Mouse (Mus musculus): Measurements from ENCODE around the gene Fuca1.
A peak's percentile ranks its signal among the peaks of the same experiment; 100 is the strongest.
"Not testable (repeated sequence)": the region's sequence is repeated elsewhere in the genome, so short reads cannot be mapped to it uniquely, and the experiment has no call there.

Fuca1 gene

GRCm38 (mm10) chr4:135924418-135924817 is 3.9 kb downstream of the Fuca1 start:
- no peak for DNase-seq (ENCODE audit: low spot score)

GRCm38 (mm10) chr4:135925341-135925740 is 4.8 kb downstream of the Fuca1 start:
- DNase-seq (ENCODE audit: low spot score), result no peak

- DNase-seq (ENCODE audit: low spot score), result no peak
Measured at GRCm38 (mm10) chr4:135926195-135926808, 5.8 kb downstream of the Fuca1 start.

GRCm38 (mm10) chr4:135926861-135927260 is 6.3 kb downstream of the Fuca1 start:
- no peak for DNase-seq (ENCODE audit: low spot score)

GRCm38 (mm10) chr4:135928376-135928775 is 7.8 kb downstream of the Fuca1 start:
- no peak for DNase-seq (ENCODE audit: low spot score)

- DNase-seq (ENCODE audit: low spot score), result no peak
Measured at GRCm38 (mm10) chr4:135929405-135929804, 8.9 kb downstream of the Fuca1 start.

- DNase-seq (ENCODE audit: low spot score), result no peak
Measured at GRCm38 (mm10) chr4:135929828-135930227, 9.3 kb downstream of the Fuca1 start.

GRCm38 (mm10) chr4:135930239-135930638 is 9.7 kb downstream of the Fuca1 start:
- DNase-seq (ENCODE audit: low spot score), result no peak

- DNase-seq (ENCODE audit: low spot score), result no peak
Measured at GRCm38 (mm10) chr4:135931832-135932231, 11.3 kb downstream of the Fuca1 start.

GRCm38 (mm10) chr4:135934708-135935500 is 14.4 kb downstream of the Fuca1 start:
- DNase-seq (ENCODE audit: low spot score), result no peak

GRCm38 (mm10) chr4:135935502-135935901 is 15.0 kb downstream of the Fuca1 start:
- no peak for DNase-seq (ENCODE audit: low spot score)

- DNase-seq (ENCODE audit: low spot score), result no peak
Measured at GRCm38 (mm10) chr4:135938858-135939257, 18.3 kb downstream of the Fuca1 start.

- not testable (repeated sequence) for DNase-seq (ENCODE audit: low spot score)
Measured at GRCm38 (mm10) chr4:135941026-135941425, 20.5 kb downstream of the Fuca1 start.

- no peak for DNase-seq (ENCODE audit: low spot score)
Measured at GRCm38 (mm10) chr4:135942193-135942592, 21.7 kb downstream of the Fuca1 start.

- DNase-seq (ENCODE audit: low spot score), result no peak
Measured at GRCm38 (mm10) chr4:135943389-135943788, 22.9 kb downstream of the Fuca1 start.

- DNase-seq (ENCODE audit: low spot score), result no peak
Measured at GRCm38 (mm10) chr4:135945706-135946105, 25.2 kb downstream of the Fuca1 start.

- peak; percentile 75 for DNase-seq (ENCODE audit: low spot score)
Measured at GRCm38 (mm10) chr4:135946278-135946658, 25.7 kb downstream of the Fuca1 start, which contains the start of gene Hmgcl. Gene Hmgcl (plus strand): TSS chr4:135946448.

GRCm38 (mm10) chr4:135946659-135947301 is 26.2 kb downstream of the Fuca1 start:
- no peak for DNase-seq (ENCODE audit: low spot score)

GRCm38 (mm10) chr4:135948142-135948541 is 27.6 kb downstream of the Fuca1 start:
- no peak for DNase-seq (ENCODE audit: low spot score)

GRCm38 (mm10) chr4:135949475-135949874 is 28.9 kb downstream of the Fuca1 start:
- DNase-seq (ENCODE audit: low spot score), result no peak

GRCm38 (mm10) chr4:135949911-135950310 is 29.4 kb downstream of the Fuca1 start:
- DNase-seq (ENCODE audit: low spot score), result no peak

GRCm38 (mm10) chr4:135950365-135950764 is 29.8 kb downstream of the Fuca1 start:
- no peak for DNase-seq (ENCODE audit: low spot score)

- DNase-seq (ENCODE audit: low spot score), result no peak
Measured at GRCm38 (mm10) chr4:135951505-135951904, 31.0 kb downstream of the Fuca1 start.

Measured in ovary, postnatal 10 days (tissue).